Mouse (Mus musculus): Measurements from ENCODE around the gene St14.

St14 gene

GRCm38 (mm10) chr9:31126079-31126478, 5.6 kb downstream of the St14 start:
- DNase-seq (ENCODE audit: low read depth, low spot score) = no peak

DNA sequence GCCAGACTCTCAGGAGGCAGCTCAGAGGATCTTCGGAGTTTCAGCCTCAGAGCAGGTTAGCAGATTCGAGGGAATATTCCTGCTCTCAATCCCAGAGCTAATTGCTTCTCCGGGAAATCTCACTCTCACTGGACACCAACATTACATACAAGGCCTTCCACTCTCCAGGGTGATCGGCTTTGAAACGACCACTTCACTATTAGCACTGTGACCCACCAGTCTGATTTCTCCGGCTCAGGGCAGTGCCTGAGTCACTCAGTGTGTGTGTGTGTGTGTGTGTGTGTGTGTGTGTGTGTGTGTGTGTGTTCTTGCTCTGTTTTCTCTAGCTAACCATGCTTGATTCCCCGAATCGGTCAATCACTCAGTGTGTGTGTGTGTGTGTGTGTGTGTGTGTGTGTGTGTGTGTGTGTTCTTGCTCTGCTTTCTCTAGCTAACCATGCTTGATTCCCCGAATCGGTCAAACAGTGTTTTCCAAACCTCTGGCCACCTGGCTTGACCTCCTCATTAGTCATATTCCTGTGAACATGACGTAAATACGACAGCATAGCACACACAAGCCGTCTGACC, 9.1 kb downstream of the St14 start:
- DNase-seq (ENCODE audit: low read depth, low spot score) = no peak

GRCm38 (mm10) chr9:31120533-31120915, 11.1 kb downstream of the St14 start:
- no peak for DNase-seq (ENCODE audit: low read depth, low spot score)

GRCm38 (mm10) chr9:31119882-31120532, 11.6 kb downstream of the St14 start:
- no peak for DNase-seq (ENCODE audit: low read depth, low spot score)

GRCm38 (mm10) chr9:31119405-31119804, 12.2 kb downstream of the St14 start:
- DNase-seq (ENCODE audit: low read depth, low spot score) = no peak

- DNase-seq (ENCODE audit: low read depth, low spot score) = no peak
Observed at GRCm38 (mm10) chr9:31118520-31119298, 12.9 kb downstream of the St14 start.

- no peak for DNase-seq (ENCODE audit: low read depth, low spot score)
Observed at GRCm38 (mm10) chr9:31117488-31117887, 14.2 kb downstream of the St14 start.

DNA sequence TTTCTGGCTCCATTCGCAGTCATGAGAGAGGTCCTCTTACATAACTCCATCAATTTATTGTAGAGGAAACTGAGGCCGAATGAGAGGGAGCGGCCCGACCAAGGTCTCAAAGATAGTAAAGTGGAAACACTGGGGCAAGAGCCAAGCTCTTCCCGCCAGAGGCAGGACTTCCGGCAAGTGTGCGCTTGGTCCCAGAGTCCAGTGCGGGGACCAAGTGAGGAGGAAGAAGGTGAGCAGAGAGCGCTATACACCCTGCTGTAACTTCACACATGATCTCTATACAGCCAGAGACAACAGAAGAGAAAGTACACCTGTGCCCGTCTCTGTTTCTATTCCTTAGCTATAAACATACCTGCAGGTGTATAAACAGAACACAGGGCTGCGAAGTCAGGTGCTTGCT, 14.6 kb downstream of the St14 start:
- no peak for DNase-seq (ENCODE audit: low read depth, low spot score)

GRCm38 (mm10) chr9:31115586-31115985, 16.1 kb downstream of the St14 start:
- DNase-seq (ENCODE audit: low read depth, low spot score) = no peak

DNA sequence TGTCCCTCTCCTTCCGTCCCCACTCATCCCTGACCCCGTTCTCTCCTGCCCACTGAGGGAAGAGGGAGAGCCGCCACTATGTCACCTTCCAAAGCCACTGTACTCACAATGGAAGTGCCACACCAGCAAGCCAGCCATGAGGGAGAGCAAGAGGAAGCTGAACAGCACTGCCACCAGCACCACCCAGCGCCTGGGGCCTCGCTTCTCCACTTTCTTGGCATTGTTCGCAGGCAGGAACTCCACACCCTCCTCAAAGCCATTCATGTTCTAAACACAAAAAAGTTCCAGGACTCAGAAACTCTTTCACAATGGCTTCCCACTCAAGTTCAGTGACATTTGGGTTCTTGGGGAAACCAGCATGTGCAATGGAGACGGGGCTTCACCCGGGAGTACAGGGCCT, 23.2 kb downstream of the St14 start:
- no peak for DNase-seq (ENCODE audit: low read depth, low spot score)

- DNase-seq (ENCODE audit: low read depth, low spot score) = no peak
Observed at GRCm38 (mm10) chr9:31098118-31098517, 33.5 kb downstream of the St14 start.

DNA sequence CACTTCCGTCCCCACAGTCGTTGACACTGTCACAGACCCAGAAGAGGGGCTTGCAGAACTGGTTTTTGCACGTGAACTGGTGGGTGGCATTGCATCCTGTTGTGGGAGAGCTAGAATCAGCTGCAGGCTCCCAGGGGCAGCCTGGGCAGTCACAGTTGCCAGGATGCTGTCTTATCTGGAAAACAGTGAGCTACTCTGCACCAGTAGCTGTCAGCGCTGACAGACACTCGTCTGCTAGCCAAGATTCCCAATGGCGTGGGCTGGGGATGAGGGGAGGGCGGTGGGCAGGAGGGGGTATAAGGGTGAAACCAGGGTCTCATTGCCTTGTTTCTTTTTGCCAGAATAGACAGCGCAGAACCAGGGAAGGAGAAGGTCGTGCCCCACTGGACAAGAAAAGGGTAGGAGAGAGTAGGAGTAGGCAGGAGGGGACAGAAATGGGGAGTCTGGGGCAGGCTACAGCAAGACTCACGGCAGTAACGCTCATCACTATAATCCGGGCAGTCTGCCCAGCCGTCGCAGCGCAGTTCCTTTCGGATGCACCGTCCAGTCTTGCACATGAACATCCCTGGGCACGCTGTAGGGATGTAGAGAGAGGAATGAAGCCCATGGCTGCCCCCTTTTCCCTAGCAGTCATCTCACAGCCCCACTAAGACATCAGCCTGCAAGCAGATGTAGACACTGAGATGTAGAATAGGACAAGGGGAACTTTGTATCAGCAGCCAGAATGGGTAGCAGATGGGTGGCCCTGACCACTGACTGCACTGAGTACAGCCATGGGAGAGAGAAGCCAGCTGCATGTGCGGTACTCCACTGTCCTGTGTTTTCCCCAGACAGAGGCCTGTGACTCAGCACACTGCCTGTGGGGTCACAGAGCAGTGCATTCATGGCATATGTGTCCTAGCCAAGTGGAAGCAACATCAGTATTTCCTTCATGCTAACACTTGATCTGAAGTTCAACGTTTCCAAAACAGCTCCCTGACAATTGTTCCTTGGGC, 34.3 kb downstream of the St14 start:
- DNase-seq (ENCODE audit: low read depth, low spot score) = no peak

GRCm38 (mm10) chr9:31092833-31093195, 38.8 kb downstream of the St14 start:
- no peak for DNase-seq (ENCODE audit: low read depth, low spot score)

GRCm38 (mm10) chr9:31092111-31092832, 39.4 kb downstream of the St14 start:
- DNase-seq (ENCODE audit: low read depth, low spot score) = no peak

DNA sequence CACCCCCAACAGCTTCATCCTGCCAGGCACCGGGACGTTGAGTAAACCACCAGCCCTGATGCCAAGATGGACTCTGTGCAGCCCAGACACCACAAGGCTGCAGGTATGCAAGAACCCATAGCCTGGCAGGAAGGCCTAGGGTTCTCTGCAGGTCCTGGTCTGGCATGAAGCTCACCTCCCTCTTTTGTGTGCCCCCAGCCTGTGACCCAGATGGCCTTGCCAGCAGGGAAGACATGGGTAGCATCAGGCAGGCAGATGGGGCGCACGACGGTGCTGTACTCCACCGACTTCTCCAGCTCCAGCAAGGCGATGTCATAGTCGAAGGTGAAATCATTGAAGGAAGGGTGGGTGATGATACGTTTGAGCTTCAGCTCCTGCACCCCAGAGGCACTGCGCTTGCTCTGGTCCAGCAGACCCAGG, 40.5 kb downstream of the St14 start:
- no peak for DNase-seq (ENCODE audit: low read depth, low spot score)

DNA sequence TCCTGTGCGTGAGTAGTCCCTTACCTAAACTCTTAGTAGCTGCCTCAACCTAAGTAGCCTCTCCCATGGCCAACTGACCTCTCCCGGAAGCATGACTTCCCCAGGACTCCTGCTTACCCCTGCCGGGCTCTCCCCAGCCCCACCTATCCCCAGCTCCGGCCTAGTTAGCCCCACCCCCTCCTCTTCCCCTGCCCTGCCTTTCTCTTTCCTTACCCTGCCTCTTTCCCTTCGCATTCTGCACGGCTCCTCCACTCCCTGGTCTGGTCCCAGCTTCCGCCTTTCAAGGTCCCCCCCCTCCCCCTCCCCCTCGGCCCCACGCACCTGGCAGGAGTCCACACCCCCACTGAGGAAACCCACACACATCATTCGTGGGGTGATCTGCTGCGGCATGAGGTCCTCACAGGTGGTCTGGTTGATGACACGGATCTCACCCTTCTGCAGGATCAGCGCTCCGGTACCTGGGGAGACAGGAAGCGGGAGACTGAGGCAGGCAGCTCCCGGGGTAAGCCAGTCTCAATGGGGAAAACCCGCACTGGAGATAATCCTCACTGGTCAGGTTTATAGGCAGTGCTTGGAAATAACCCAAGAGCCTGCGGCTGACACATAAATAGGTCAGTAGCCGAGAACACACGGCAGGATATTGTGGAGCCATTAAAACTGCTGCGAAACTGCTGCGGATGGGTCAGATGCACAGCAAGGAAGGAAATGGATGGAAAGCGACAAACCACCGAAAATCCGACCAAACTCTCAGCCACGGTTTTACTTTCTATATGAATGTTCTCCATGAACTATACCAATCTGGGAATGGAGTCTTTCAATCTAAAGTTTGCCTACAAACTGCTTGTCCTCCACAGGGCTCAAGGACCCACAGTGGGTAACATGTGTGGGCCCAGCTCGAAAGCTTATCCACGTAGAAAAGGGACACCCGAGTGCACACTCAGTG, 41.3 kb downstream of the St14 start:
- DNase-seq (ENCODE audit: low read depth, low spot score) = no peak

DNA sequence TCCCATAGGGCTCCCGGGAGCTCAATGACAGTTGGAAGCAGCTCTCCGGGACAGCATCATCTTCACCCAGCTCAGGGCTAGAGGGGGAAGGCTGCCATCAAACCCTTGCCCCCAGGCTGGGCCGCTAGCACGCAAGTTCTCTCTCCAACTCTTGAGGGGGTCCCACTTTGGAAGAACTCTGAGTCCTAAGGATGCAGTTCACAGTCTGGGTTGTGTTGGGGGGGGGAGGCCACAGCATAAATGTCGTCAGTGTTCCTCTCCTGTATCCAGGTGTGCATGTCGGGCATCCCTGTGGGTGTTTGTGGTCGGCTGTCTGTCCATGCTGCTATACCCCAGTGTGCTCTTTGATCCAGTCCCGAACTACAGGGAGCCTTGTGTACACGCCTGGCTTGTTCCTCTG, 42.1 kb downstream of the St14 start:
- no peak for DNase-seq (ENCODE audit: low read depth, low spot score)

GRCm38 (mm10) chr9:31088883-31089282, 42.8 kb downstream of the St14 start:
- no peak for DNase-seq (ENCODE audit: low read depth, low spot score)

DNA sequence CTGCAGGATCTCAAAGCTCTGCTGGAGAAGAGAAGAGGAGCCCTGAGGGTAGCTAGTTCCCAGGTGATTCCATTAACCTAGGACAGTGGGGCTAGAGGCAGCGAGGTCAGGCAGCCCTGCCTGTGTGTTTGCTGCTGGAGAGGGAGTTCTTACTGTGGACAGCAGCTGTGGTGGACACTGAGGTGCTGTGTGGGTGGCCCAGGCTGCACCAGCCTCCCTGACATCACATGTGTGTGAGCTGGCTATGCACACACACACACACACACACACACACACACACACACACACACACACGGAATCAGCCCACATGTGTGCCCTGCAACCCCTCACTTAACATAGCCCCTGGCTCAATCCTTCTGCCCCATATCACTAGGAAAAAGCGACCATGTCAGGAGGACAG, 43.5 kb downstream of the St14 start:
- DNase-seq (ENCODE audit: low read depth, low spot score) = no peak

- DNase-seq (ENCODE audit: low read depth, low spot score) = no peak
Observed at GRCm38 (mm10) chr9:31087466-31087865, 44.2 kb downstream of the St14 start.

All from skeletal muscle tissue, adult 2 months (tissue).